Mouse (Mus musculus) limb, embryonic 14.5 days (tissue): ENCODE data around the gene Chn2. TPM values are rescaled to one million over a fixed set of nuclear protein-coding genes. Genes with fewer than 3 reads are reported as not detected.

Source experiments
- ATAC-seq: fragments of 200-750 bp; cut with Nextera tagmentation; 2 replicates; pipeline ENCODE4 v1.8.0; 2017; ENCODE audit warnings: low read depth, moderate number of reproducible peaks, moderate TSS enrichment; ENCODE audit not compliant: low FRiP score
- DNase-seq: peaks from one replicate; pipeline ENCODE4 v3.0.0-alpha.2; 2015; ENCODE audit warnings: low spot score
- H3K27ac ChIP-seq: fragments of 300-500 bp; sonication (generic); replicated peaks from 2 replicates; pipeline ENCODE4 v1.5.1; 2014; ENCODE audit warnings: low read depth, mild to moderate bottlenecking, low read length, moderate library complexity, mixed read lengths
- H3K27me3 ChIP-seq: fragments of 300-500 bp; sonication (generic); 2 replicates; pipeline ENCODE4 v1.6.1; 2014; ENCODE audit warnings: low read length, mixed read lengths; ENCODE audit not compliant: control insufficient read depth, insufficient read depth
- H3K36me3 ChIP-seq: fragments of 300-500 bp; sonication (generic); 2 replicates; pipeline ENCODE4 v1.6.1; 2014; ENCODE audit warnings: mild to moderate bottlenecking, low read length, moderate library complexity, mixed read lengths; ENCODE audit not compliant: control insufficient read depth, insufficient read depth
- H3K4me1 ChIP-seq: fragments of 300-500 bp; sonication (generic); 2 replicates; pipeline ENCODE4 v1.6.1; 2014; ENCODE audit warnings: antibody characterized with exemption, low read length, mixed read lengths; ENCODE audit not compliant: control insufficient read depth, insufficient read depth
- H3K4me2 ChIP-seq: fragments of 300-500 bp; sonication (generic); replicated peaks from 2 replicates; pipeline ENCODE4 v1.6.1; 2014; ENCODE audit warnings: low read depth, mild to moderate bottlenecking, low read length, moderate library complexity; ENCODE audit not compliant: severe bottlenecking
- H3K4me3 ChIP-seq: fragments of 300-500 bp; sonication (generic); replicated peaks from 2 replicates; pipeline ENCODE4 v1.5.1; 2014; ENCODE audit warnings: low read length
- H3K9ac ChIP-seq: fragments of 300-500 bp; sonication (generic); 2 replicates; pipeline ENCODE4 v1.6.1; 2014; ENCODE audit warnings: mild to moderate bottlenecking, low read depth, low read length, moderate library complexity; ENCODE audit not compliant: severe bottlenecking
- H3K9me3 ChIP-seq: fragments of 300-500 bp; sonication (generic); 2 replicates; pipeline ENCODE4 v1.6.1; 2016; ENCODE audit warnings: low read length; ENCODE audit not compliant: control insufficient read depth
- POLR2A ChIP-seq: fragments of 200-500 bp; IDR thresholded peaks from 2 replicates; pipeline ENCODE4 v1.8.0; 2012; ENCODE audit warnings: inconsistent platforms, mild to moderate bottlenecking, moderate library complexity, borderline replicate concordance; ENCODE audit not compliant: insufficient read depth, insufficient read length; ENCODE audit errors: extremely low read depth
- WGBS: fragments of 180-500 bp; shearing (Covaris S2); extraction: QIAGEN DNeasy Blood & Tissue Kit; methylation state at CpG from one replicate; pipeline ENCODE4 v1.1.7; 2014; 5-methylcytosine and 5-hydroxymethylcytosine counted together
- polyA plus RNA-seq, 2 experiments: library from polyadenylated mRNA; depleted of rRNA in 1 of 2; stranded (reverse) in 1 of 2; unstranded in 1 of 2; fragments of >200 nt; fragmentation: Nextera tagmentation in 1 of 2; extraction: Ambion mirVana in 1 of 2; gene quantifications; 2 replicates each; pipeline versions ENCODE4 v1.2.1 to v1.2.3; 2012 to 2014

Chn2 gene
- polyA plus RNA-seq, 2 experiments, result 11.5 to 14.3 TPM

- no peak for DNase-seq
- ATAC-seq, result no peak
- H3K4me3 ChIP-seq, result no peak overlapping the region
- H3K36me3 ChIP-seq, result no peaks in the 10 kb centered on the region
- no peak overlapping the region for H3K27ac ChIP-seq
- no peak for TF ChIP-seq POLR2A
- H3K27me3 ChIP-seq, result no peaks in the 10 kb centered on the region
- H3K9ac ChIP-seq, result no peak overlapping the region
- no peaks in the 10 kb centered on the region for H3K9me3 ChIP-seq
- H3K4me2 ChIP-seq, result no peak overlapping the region
- H3K4me1 ChIP-seq, result no peaks in the 10 kb centered on the region
- 78% methylated on average over 4 of the region's 4 CpGs for WGBS
These were observed 171.6 kb downstream of the Chn2 start for GRCm38 (mm10) chr6:54210971-54211370.

DNA sequence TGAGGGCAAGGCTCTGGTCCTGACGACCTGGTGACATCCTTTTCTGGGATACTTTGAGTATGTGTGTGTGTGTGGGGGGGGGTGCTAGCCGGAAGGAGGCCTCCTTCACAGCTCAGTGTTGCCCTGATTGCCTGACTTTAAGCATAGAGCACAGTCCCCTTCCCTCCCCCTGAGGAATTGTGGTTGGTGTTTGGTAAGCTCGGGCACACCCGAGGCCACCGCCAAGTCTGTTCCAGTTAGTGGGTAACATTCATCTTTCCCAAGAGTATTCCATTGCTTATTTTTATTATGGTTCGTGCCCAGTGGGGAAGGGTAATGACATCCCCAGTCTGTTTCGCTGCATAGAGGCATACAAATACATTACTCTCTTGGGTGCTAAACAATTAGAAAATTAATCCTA lies 172.6 kb downstream of the Chn2 start:
- Histone ChIP-seq H3K4me3 (no peak overlapping the region), H3K9me3 (no peaks in the 10 kb centered on the region), H3K36me3 (no peaks in the 10 kb centered on the region), H3K9ac (no peak overlapping the region), H3K4me1 (no peaks in the 10 kb centered on the region), H3K4me2 (no peak overlapping the region), H3K27ac (no peak overlapping the region), H3K27me3 (no peaks in the 10 kb centered on the region)
- no peak for TF ChIP-seq POLR2A
- ATAC-seq (no peak), DNase-seq (no peak)
- WGBS, result 75% methylated on average over 7 of the region's 7 CpGs

DNA sequence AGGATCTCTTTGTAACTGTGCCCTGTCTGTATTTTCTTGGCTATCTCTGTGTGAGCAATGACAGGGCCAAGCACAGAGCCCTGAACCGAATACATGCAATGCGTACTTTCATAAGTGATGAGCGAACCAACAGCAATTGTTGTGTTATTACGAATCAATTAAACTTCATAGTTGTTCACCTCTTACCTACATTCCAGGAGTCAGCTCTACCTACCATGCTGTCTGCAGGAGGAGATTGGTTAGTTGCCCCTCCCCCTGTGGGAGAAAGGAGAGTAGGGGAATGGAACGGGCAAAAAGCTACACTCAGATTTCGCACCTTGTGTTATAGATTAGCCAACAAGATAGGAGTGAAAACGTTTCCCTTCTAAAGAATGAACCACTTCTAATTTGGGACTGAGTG lies 174.4 kb downstream of the Chn2 start:
- Histone ChIP-seq H3K9me3 (no peaks in the 10 kb centered on the region), H3K36me3 (no peaks in the 10 kb centered on the region), H3K4me1 (no peaks in the 10 kb centered on the region), H3K27me3 (no peaks in the 10 kb centered on the region), H3K4me2 (no peak overlapping the region), H3K9ac (no peak overlapping the region), H3K27ac (no peak overlapping the region), H3K4me3 (no peak overlapping the region)
- ATAC-seq (no peak), DNase-seq (no peak)
- no peak for TF ChIP-seq POLR2A
- 80% methylated on average over 7 of the region's 7 CpGs for WGBS

GRCm38 (mm10) chr6:54215636-54216035 lies 176.3 kb downstream of the Chn2 start:
- WGBS, result 87% methylated on average over 8 of the region's 8 CpGs
- H3K4me3 ChIP-seq, result no peak overlapping the region
- no peaks in the 10 kb centered on the region for H3K9me3 ChIP-seq
- no peak overlapping the region for H3K9ac ChIP-seq
- H3K36me3 ChIP-seq, result no peaks in the 10 kb centered on the region; the same call in 1 of the 2 replicates
- H3K27me3 ChIP-seq, result no peaks in the 10 kb centered on the region
- no peaks in the 10 kb centered on the region for H3K4me1 ChIP-seq
- ATAC-seq (no peak), DNase-seq (no peak)
- H3K4me2 ChIP-seq, result no peak overlapping the region
- no peak overlapping the region for H3K27ac ChIP-seq
- TF ChIP-seq POLR2A, result no peak

DNA sequence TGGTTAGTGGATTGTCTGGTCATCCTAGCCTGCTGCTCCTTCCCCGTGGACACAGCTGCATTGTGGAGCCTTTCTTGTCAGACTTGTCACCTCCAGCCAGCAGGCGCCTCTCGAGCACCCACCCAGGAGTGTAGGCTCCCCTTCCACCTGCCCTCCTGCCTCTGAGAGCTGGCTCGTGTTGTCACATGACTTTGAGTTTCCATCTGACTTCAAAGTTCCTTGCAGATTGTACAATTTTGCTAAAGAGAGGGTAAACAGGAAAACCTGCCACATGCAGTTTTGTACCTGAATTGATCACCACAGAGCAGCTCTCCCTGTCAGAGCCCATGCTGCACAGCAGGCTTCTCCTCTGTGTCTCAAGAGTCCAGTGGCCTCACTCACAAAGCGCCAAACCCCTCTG lies 177.2 kb downstream of the Chn2 start:
- H3K9me3 ChIP-seq, result no peaks in the 10 kb centered on the region
- no peaks in the 10 kb centered on the region for H3K4me1 ChIP-seq
- DNase-seq (no peak), ATAC-seq (no peak)
- no peak overlapping the region for H3K9ac ChIP-seq
- no peaks in the 10 kb centered on the region; the same call in 1 of the 2 replicates for H3K36me3 ChIP-seq
- no peaks in the 10 kb centered on the region for H3K27me3 ChIP-seq
- no peak overlapping the region for H3K4me3 ChIP-seq
- H3K4me2 ChIP-seq, result no peak overlapping the region
- no peak overlapping the region for H3K27ac ChIP-seq
- TF ChIP-seq POLR2A, result no peak
- WGBS, result 73% methylated on average over 5 of the region's 5 CpGs

GRCm38 (mm10) chr6:54220124-54220523 lies 180.8 kb downstream of the Chn2 start:
- H3K4me1 ChIP-seq, result no peaks in the 10 kb centered on the region
- no peak overlapping the region for H3K27ac ChIP-seq
- no peak for ATAC-seq
- WGBS, result 84% methylated on average over 14 of the region's 14 CpGs
- no peaks in the 10 kb centered on the region for H3K27me3 ChIP-seq
- H3K4me3 ChIP-seq, result no peak overlapping the region
- H3K36me3 ChIP-seq, result no peaks in the 10 kb centered on the region; the same call in 1 of the 2 replicates
- TF ChIP-seq POLR2A, result no peak
- H3K9ac ChIP-seq, result no peak overlapping the region
- H3K9me3 ChIP-seq, result no peaks in the 10 kb centered on the region
- H3K4me2 ChIP-seq, result no peak overlapping the region
- DNase-seq, result no peak
